Mouse (Mus musculus): ENCODE data around the gene Flt1. TPM values are rescaled to one million over a fixed set of nuclear protein-coding genes. Genes with fewer than 3 reads are reported as not detected.
A peak's percentile ranks its signal among the peaks of the same experiment; 100 is the strongest.

Flt1 gene
- polyA plus RNA-seq, 1 experiment from 2014 or later: 11.8 TPM

- WGBS: 75% methylated on average over 15 of the region's 15 CpGs
- DNase-seq (ENCODE audit: low spot score): no peak
Measured at GRCm38 (mm10) chr5:147716697-147717217, 9.1 kb downstream of the Flt1 start.

GRCm38 (mm10) chr5:147716276-147716675 lies 9.5 kb downstream of the Flt1 start:
- Histone ChIP-seq H3K27me3 (ENCODE audit: insufficient read depth, poor library complexity, severe bottlenecking) (peaks cover 48% of the 10 kb centered on the region), H3K9me3 (no peaks in the 10 kb centered on the region), H3K4me3 (no peak overlapping the region), H3K4me1 (replicated peaks) (no peaks in the 10 kb centered on the region; the same call in 1 of the 2 replicates), H3K27ac (no peak overlapping the region), H3K36me3 (no peaks in the 10 kb centered on the region)
- DNase-seq (ENCODE audit: low spot score): no peak
- 85% methylated on average over 9 of the region's 9 CpGs for WGBS

More at GRCm38 (mm10) chr5:147716697-147717217, 9.1 kb downstream of the Flt1 start:
- Histone ChIP-seq H3K36me3 (no peaks in the 10 kb centered on the region), H3K9me3 (no peaks in the 10 kb centered on the region), H3K27ac (no peak overlapping the region), H3K27me3 (ENCODE audit: insufficient read depth, poor library complexity, severe bottlenecking) (peaks cover 53% of the 10 kb centered on the region), H3K4me3 (no peak overlapping the region), H3K4me1 (replicated peaks) (peaks cover 3% of the 10 kb centered on the region; the same call in 1 of the 2 replicates)

- no peaks in the 10 kb centered on the region; the same call in 1 of the 2 replicates for H3K4me1 ChIP-seq (replicated peaks)
- H3K36me3 ChIP-seq: no peaks in the 10 kb centered on the region
- peaks cover 39% of the 10 kb centered on the region for H3K27me3 ChIP-seq (ENCODE audit: insufficient read depth, poor library complexity, severe bottlenecking)
- 80% methylated on average over 13 of the region's 13 CpGs for WGBS
- H3K4me3 ChIP-seq: no peak overlapping the region
- no peaks in the 10 kb centered on the region for H3K9me3 ChIP-seq
- no peak overlapping the region for H3K27ac ChIP-seq
- DNase-seq (ENCODE audit: low spot score): no peak
Measured at GRCm38 (mm10) chr5:147715391-147715790, 10.4 kb downstream of the Flt1 start.

GRCm38 (mm10) chr5:147708500-147708899 lies 17.3 kb downstream of the Flt1 start:
- Histone ChIP-seq H3K9me3 (0 out of 2 replicates have a peak, but pooled peaks cover 2% of the 10 kb centered on the region), H3K4me3 (no peak overlapping the region), H3K4me1 (replicated peaks) (peaks cover 30% of the 10 kb centered on the region), H3K36me3 (no peaks in the 10 kb centered on the region), H3K27me3 (ENCODE audit: insufficient read depth, poor library complexity, severe bottlenecking) (no peaks in the 10 kb centered on the region), H3K27ac (no peak overlapping the region)
- WGBS: 34% methylated on average over 4 of the region's 4 CpGs
- DNase-seq (ENCODE audit: low spot score): peak; percentile 47

- H3K27ac ChIP-seq: no peak overlapping the region
- peaks cover 30% of the 10 kb centered on the region for H3K4me1 ChIP-seq (replicated peaks)
- H3K4me3 ChIP-seq: no peak overlapping the region
- DNase-seq (ENCODE audit: low spot score): no peak
- 53% methylated on average over 4 of the region's 4 CpGs for WGBS
- no peaks in the 10 kb centered on the region for H3K27me3 ChIP-seq (ENCODE audit: insufficient read depth, poor library complexity, severe bottlenecking)
- 0 out of 2 replicates have a peak, but pooled peaks cover 2% of the 10 kb centered on the region for H3K9me3 ChIP-seq
- no peaks in the 10 kb centered on the region for H3K36me3 ChIP-seq
Measured at GRCm38 (mm10) chr5:147707479-147707878, 18.3 kb downstream of the Flt1 start.

- Histone ChIP-seq H3K27me3 (ENCODE audit: insufficient read depth, poor library complexity, severe bottlenecking) (no peaks in the 10 kb centered on the region), H3K4me3 (no peak overlapping the region), H3K4me1 (replicated peaks) (peaks cover 30% of the 10 kb centered on the region), H3K36me3 (no peaks in the 10 kb centered on the region), H3K9me3 (0 out of 2 replicates have a peak, but pooled peaks cover 2% of the 10 kb centered on the region), H3K27ac (no peak overlapping the region)
- WGBS: 46% methylated on average over 4 of the region's 4 CpGs
- no peak for DNase-seq (ENCODE audit: low spot score)
Measured at GRCm38 (mm10) chr5:147704890-147705289, 20.9 kb downstream of the Flt1 start.

- H3K4me1 ChIP-seq (replicated peaks): peaks cover 14% of the 10 kb centered on the region
- no peaks in the 10 kb centered on the region for H3K9me3 ChIP-seq
- WGBS: 90% methylated on average over 5 of the region's 5 CpGs
- H3K36me3 ChIP-seq: no peaks in the 10 kb centered on the region
- no peak overlapping the region for H3K27ac ChIP-seq
- H3K4me3 ChIP-seq: no peak overlapping the region
- no peak for DNase-seq (ENCODE audit: low spot score)
- H3K27me3 ChIP-seq (ENCODE audit: insufficient read depth, poor library complexity, severe bottlenecking): no peaks in the 10 kb centered on the region
Measured at GRCm38 (mm10) chr5:147702423-147702822, 23.4 kb downstream of the Flt1 start.

- 98% methylated on average over 3 of the region's 3 CpGs for WGBS
- no peaks in the 10 kb centered on the region for H3K9me3 ChIP-seq
- no peak for DNase-seq (ENCODE audit: low spot score)
Measured at GRCm38 (mm10) chr5:147701024-147701423, 24.8 kb downstream of the Flt1 start.

GRCm38 (mm10) chr5:147698044-147698443 lies 27.8 kb downstream of the Flt1 start:
- no peaks in the 10 kb centered on the region for H3K36me3 ChIP-seq
- no peak overlapping the region for H3K27ac ChIP-seq
- H3K4me1 ChIP-seq (replicated peaks): 0 out of 2 replicates have a peak, but pooled peaks cover 2% of the 10 kb centered on the region
- no peaks in the 10 kb centered on the region for H3K9me3 ChIP-seq
- WGBS: 42% methylated on average over 13 of the region's 13 CpGs
- no peaks in the 10 kb centered on the region; the same call in 1 of the 2 replicates for H3K27me3 ChIP-seq (ENCODE audit: insufficient read depth, poor library complexity, severe bottlenecking)
- no peak overlapping the region for H3K4me3 ChIP-seq
- no peak for DNase-seq (ENCODE audit: low spot score)

More at GRCm38 (mm10) chr5:147701024-147701423, 24.8 kb downstream of the Flt1 start:
- no peak overlapping the region for H3K4me3 ChIP-seq
- H3K27me3 ChIP-seq (ENCODE audit: insufficient read depth, poor library complexity, severe bottlenecking): no peaks in the 10 kb centered on the region; the same call in 1 of the 2 replicates
- H3K36me3 ChIP-seq: no peaks in the 10 kb centered on the region
- H3K4me1 ChIP-seq (replicated peaks): peaks cover 10% of the 10 kb centered on the region; the same call in 1 of the 2 replicates
- H3K27ac ChIP-seq: no peak overlapping the region

- Histone ChIP-seq H3K36me3 (no peaks in the 10 kb centered on the region), H3K9me3 (peaks cover 4% of the 10 kb centered on the region; the same call in 1 of the 2 replicates), H3K27ac (no peak overlapping the region), H3K4me3 (no peak overlapping the region), H3K4me1 (replicated peaks) (0 out of 2 replicates have a peak, but pooled peaks cover 2% of the 10 kb centered on the region), H3K27me3 (ENCODE audit: insufficient read depth, poor library complexity, severe bottlenecking) (no peaks in the 10 kb centered on the region; the same call in 1 of the 2 replicates)
- WGBS: 31% methylated on average over 5 of the region's 5 CpGs
- no peak for DNase-seq (ENCODE audit: low spot score)
Measured at GRCm38 (mm10) chr5:147697165-147697564, 28.6 kb downstream of the Flt1 start.

GRCm38 (mm10) chr5:147692622-147693021 lies 33.2 kb downstream of the Flt1 start:
- DNase-seq (ENCODE audit: low spot score): no peak
- Histone ChIP-seq H3K4me1 (replicated peaks) (0 out of 2 replicates have a peak, but pooled peaks cover 2% of the 10 kb centered on the region), H3K27ac (no peak overlapping the region), H3K4me3 (no peak overlapping the region), H3K9me3 (peaks cover 4% of the 10 kb centered on the region; the same call in 1 of the 2 replicates), H3K27me3 (ENCODE audit: insufficient read depth, poor library complexity, severe bottlenecking) (no peaks in the 10 kb centered on the region; the same call in 1 of the 2 replicates), H3K36me3 (no peaks in the 10 kb centered on the region)
- 83% methylated on average over 1 of the region's 1 CpGs for WGBS

GRCm38 (mm10) chr5:147683707-147684323 lies 42.0 kb downstream of the Flt1 start:
- peaks cover 17% of the 10 kb centered on the region; the same call in 1 of the 2 replicates for H3K4me1 ChIP-seq (replicated peaks)
- H3K9me3 ChIP-seq: no peaks in the 10 kb centered on the region
- no peaks in the 10 kb centered on the region for H3K27me3 ChIP-seq (ENCODE audit: insufficient read depth, poor library complexity, severe bottlenecking)
- H3K27ac ChIP-seq: no peak overlapping the region
- DNase-seq (ENCODE audit: low spot score): no peak
- WGBS: 88% methylated on average over 12 of the region's 12 CpGs
- H3K4me3 ChIP-seq: no peak overlapping the region
- no peaks in the 10 kb centered on the region for H3K36me3 ChIP-seq

- no peaks in the 10 kb centered on the region for H3K27me3 ChIP-seq (ENCODE audit: insufficient read depth, poor library complexity, severe bottlenecking)
- no peaks in the 10 kb centered on the region for H3K9me3 ChIP-seq
- no peak overlapping the region for H3K27ac ChIP-seq
- peaks cover 17% of the 10 kb centered on the region; the same call in 1 of the 2 replicates for H3K4me1 ChIP-seq (replicated peaks)
- WGBS: 41% methylated on average over 10 of the region's 10 CpGs
- H3K36me3 ChIP-seq: no peaks in the 10 kb centered on the region
- DNase-seq (ENCODE audit: low spot score): no peak
- H3K4me3 ChIP-seq: no peak overlapping the region
Measured at GRCm38 (mm10) chr5:147681224-147681623, 44.6 kb downstream of the Flt1 start.
